ENCODE assay signal across 8 mouse cellular contexts in genomic region chr1:58291394-58292300, GRCm38 (mm10). TPM values are rescaled to one million over a fixed set of nuclear protein-coding genes. Genes with fewer than 3 reads are reported as not detected.
A peak's percentile ranks its signal among the peaks of the same experiment; 100 is the strongest.
DNase-seq lines count a peak whose midpoint lies in the region; ATAC-seq lines count a peak whose summit lies in the region.

No protein-coding gene starts in this region.

- ATAC-seq in inflammation-experienced regulatory T-cells, adult 6 months: no peak

- DNase-seq in cerebellum, postnatal 25 days: peak; percentile 18 to 38
- DNase-seq in cerebellum, adult 11-12 months: no peak
- peak; percentile 14 for DNase-seq in layer of hippocampus, adult 11-12 months (ENCODE audit: low spot score)
- no peak for DNase-seq in layer of hippocampus, adult 9-10 months (ENCODE audit: low spot score)
- DNase-seq in frontal cortex, adult 2 months (ENCODE audit: extremely low spot score in 1 of 2, low spot score in 1 of 2): peak; percentile 18 to 59
- peak; percentile 18 for DNase-seq in lung, postnatal 14 days
- DNase-seq in adipocyte (ENCODE audit: low spot score): no peak

RNA-seq across cellular contexts. Expression of gene Aox2, which starts 13.5 kb away (rescaled TPM):
- 0.02 and 0.32 TPM in 2 replicates for polyA plus RNA-seq in frontal cortex, adult 2 months (2012; rRNA removed)
- not detected for polyA plus RNA-seq in inflammation-experienced regulatory T-cells, adult 6 months (2017; shearing (Covaris generic))

Comparison
In these comparisons a context has a peak if more than half of its experiments do, and no peak if none do; other contexts are left out.
1. DNase-seq: peak in cerebellum, postnatal 25 days (2 of 2), layer of hippocampus, adult 11-12 months (single experiment), frontal cortex, adult 2 months (2 of 2) and lung, postnatal 14 days (single experiment); none in cerebellum, adult 11-12 months (single experiment), layer of hippocampus, adult 9-10 months (single experiment) and adipocyte (single experiment).